Mouse (Mus musculus): ENCODE results near the gene C1qtnf1.

Gene C1qtnf1

GRCm38 (mm10) chr11:118434093-118434492, 6.1 kb downstream of the C1qtnf1 start:
- no peak for DNase-seq (ENCODE audit: low read depth, low spot score)

GRCm38 (mm10) chr11:118436471-118436935, 8.5 kb downstream of the C1qtnf1 start:
- DNase-seq (ENCODE audit: low read depth, low spot score), result no peak

- DNase-seq (ENCODE audit: low read depth, low spot score), result no peak
Measured at GRCm38 (mm10) chr11:118438665-118439414, 10.8 kb downstream of the C1qtnf1 start.

- DNase-seq (ENCODE audit: low read depth, low spot score), result no peak
Measured at GRCm38 (mm10) chr11:118442691-118443090, 14.7 kb downstream of the C1qtnf1 start.

DNA sequence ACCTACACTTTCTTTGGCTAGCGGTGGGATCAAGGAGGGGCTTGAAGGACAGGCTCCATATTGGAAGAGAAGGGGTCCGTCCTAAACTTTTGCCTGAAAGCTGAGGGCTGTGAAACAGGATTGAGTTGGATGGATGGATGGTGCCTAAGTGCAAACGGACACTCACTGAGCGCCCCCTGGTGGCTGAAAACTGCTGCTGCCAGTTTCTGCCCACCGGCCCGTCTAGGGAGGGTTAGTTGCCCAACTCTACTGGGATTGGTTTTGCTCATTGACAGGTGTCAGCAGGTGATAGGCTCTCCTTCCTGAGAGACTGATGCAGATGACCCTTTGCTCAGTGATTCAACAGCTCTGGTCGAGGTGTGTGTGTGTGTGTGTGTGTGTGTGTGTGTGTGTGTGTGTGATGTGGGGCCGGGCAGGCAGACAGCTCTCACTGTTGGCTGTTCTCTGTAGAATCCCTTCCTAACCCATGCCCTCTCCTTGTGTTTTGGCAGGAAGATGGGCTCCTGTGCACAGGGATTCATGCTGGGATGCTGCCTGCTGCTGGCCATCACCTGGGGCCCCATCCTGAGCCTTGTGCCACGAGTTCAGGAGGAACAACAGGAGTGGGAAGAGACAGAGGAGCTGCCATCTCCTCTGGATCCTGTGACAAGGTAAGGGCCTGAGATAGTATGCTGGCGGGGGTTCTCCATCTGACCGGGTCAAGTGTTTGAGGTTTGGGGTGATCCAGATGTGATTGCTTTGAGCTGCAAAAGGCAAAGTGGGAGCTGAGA, 15.4 kb downstream of the C1qtnf1 start:
- peak; percentile 52 for DNase-seq (ENCODE audit: low read depth, low spot score)

DNA sequence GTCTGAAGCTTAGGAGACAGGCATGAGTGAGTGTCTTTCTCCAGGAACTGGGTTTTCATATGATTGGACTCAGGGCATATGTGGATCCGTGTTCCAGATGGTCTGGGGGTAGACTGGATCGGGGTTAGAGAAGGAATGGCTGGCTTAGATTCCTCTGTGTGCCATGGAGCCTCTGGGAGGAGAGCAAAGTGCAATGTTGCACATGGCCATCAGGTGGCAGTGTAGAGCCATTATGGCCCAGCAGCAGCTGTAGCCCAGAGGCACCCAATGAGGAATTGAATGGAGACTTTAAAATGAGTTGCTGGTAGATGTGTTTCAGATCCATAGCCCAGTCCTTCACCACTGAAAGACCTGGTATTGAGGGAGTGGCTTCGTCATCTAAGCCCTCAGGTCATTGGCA, 17.8 kb downstream of the C1qtnf1 start:
- peak; percentile 66 for DNase-seq (ENCODE audit: low read depth, low spot score)

DNA sequence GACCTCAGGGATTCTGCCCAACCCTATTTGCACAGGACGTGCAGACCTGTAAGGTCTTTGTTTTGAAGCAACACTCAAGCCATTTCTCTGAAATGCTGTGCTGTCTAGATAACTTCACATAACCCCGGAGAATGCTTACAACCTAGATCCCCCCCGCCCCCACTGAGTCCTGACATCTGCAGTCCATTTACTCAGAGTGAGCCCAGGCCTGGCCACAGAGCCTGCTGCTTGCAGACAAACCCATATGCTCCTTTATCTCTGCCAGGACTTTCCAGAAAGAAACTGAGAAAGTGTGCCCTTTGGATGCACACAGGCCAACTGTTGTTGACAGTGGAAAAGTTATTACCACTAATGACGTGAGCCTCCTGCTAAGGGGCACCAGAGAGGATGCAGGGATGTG, 19.3 kb downstream of the C1qtnf1 start:
- no peak for DNase-seq (ENCODE audit: low read depth, low spot score)

- DNase-seq (ENCODE audit: low read depth, low spot score), result no peak
Measured at GRCm38 (mm10) chr11:118448385-118448784, 20.4 kb downstream of the C1qtnf1 start.

- no peak for DNase-seq (ENCODE audit: low read depth, low spot score)
Measured at GRCm38 (mm10) chr11:118451211-118451610, 23.2 kb downstream of the C1qtnf1 start.

DNA sequence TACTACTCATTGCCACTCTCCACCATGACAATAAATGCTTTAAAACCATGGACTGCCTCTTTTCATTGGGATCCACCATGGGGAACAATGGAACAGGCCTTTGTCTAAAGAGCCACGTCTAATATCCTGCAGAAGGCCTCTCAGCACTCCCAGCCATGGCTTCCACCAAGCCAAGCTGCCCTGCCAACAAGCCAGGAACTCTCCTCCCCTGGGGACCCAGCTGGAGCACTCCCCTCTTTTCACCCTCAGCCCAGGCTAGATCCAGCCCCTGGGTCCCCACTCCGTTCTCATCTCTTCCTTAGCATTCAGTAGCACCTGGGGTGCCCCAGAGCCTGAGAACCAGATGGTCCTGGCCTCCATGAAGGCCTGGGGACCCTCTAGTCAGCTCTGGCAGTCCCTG, 25.0 kb downstream of the C1qtnf1 start:
- DNase-seq (ENCODE audit: low read depth, low spot score), result no peak

- no peak for DNase-seq (ENCODE audit: low read depth, low spot score)
Measured at GRCm38 (mm10) chr11:118453886-118454671, 26.1 kb downstream of the C1qtnf1 start.

DNA sequence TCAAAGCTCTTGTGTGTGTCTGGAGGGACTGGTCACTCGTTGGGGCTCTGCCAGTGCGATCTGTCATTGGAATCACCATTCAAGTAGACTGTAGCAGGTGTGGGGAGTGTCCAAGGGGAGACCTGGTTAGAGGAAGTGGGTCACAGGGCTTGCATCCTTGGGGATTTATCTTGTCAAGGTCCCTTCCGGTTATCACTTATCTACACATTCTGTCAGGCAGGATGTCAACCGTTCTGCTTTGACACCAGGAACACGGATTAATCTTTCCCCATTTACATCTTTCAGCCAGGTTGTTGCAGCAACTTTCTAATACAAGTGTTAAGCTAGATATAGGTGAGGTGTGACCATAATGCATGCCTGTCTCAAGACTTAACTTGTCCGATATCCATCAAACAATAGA, 27.8 kb downstream of the C1qtnf1 start:
- no peak for DNase-seq (ENCODE audit: low read depth, low spot score)

- no peak for DNase-seq (ENCODE audit: low read depth, low spot score)
Measured at GRCm38 (mm10) chr11:118456937-118457336, 28.9 kb downstream of the C1qtnf1 start.

- no peak for DNase-seq (ENCODE audit: low read depth, low spot score)
Measured at GRCm38 (mm10) chr11:118459051-118459450, 31.0 kb downstream of the C1qtnf1 start.

DNA sequence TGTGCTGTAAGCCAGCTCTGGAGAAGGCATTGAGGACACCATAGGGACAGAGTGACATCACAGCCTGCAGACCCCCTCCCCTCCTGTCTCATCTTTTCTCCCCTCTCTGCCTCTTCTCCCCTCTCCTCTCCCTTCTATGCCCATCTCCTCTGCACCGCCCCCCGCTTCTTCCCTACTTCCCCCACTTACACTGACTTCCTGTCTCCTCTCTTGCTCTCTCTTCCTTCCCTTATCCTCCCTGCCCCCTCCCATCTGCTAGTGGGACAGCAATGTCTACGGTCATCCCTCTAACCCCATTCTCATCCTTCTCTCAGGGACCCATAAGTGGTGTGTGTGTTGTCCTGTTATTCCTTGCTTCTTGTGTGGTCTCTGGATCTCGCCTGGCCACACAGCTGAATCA, 31.5 kb downstream of the C1qtnf1 start:
- no peak for DNase-seq (ENCODE audit: low read depth, low spot score)

- peak; percentile 82 for DNase-seq (ENCODE audit: low read depth, low spot score)
Measured at GRCm38 (mm10) chr11:118460280-118460679, 32.3 kb downstream of the C1qtnf1 start.

DNA sequence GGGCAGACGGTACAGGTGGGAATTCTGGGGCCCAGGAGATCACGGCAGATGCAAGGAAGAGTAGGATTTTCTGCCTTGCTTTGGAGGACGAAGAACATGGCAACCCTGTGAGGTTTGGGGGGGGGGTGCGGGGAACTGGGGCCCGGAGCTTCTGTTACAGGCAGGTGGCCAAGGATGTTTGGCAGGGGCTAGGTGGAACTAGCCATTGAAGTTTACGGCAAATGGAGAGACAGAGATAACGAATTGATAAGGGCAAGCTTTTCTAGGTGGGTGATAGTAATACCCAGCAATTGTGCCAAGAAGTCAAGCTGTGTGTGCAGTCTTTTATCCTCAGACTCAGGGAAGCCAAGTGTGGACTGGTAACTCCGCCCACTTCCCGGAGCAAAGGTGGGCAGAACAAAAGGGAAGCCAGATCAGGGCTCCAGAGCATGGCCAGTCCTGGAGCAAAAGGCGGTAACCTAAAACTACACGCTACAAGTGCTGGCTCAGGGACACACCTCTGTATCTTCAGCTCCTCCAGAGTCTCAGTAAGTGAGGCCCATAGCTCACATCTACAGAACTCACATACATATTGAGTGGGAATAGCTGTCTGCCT, 39.5 kb downstream of the C1qtnf1 start:
- DNase-seq (ENCODE audit: low read depth, low spot score), result peak; percentile 76

- DNase-seq (ENCODE audit: low read depth, low spot score), result no peak
Measured at GRCm38 (mm10) chr11:118469509-118470160, 41.6 kb downstream of the C1qtnf1 start.

DNA sequence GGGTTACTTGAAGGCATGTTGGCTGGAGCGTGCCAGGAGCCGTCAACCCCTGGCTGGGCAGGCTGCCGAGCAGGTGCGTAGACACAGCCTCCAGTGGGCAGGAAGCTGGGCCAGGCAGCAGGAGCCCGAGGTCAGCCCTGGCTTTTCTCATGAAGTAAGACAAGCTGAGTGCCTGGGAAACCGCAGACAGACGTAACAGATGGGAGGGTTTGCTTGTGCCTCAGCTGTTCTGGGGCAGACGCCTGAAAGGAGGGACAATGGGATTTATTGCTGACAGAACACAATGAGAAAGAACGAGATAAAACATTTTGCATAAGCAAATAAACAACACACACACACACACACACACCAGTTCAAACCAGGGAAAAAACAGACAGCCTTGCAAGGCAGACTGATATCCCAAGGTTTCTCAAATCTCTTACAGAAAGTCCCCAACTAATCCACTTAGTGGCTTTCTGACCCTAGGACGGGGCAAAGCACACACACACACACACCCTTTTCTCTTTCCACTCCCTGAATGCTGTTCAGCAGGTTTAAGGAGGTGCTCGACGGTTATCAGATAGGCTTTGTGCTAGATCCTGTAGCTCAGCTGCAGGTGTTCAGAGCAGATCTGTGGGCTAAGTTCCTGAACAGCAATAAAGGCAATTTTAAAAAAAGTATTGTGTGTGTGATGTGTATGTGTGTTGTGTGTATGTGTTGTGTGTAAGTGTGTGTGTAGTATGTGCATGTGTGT, 42.4 kb downstream of the C1qtnf1 start:
- DNase-seq (ENCODE audit: low read depth, low spot score), result peak; percentile 38

DNA sequence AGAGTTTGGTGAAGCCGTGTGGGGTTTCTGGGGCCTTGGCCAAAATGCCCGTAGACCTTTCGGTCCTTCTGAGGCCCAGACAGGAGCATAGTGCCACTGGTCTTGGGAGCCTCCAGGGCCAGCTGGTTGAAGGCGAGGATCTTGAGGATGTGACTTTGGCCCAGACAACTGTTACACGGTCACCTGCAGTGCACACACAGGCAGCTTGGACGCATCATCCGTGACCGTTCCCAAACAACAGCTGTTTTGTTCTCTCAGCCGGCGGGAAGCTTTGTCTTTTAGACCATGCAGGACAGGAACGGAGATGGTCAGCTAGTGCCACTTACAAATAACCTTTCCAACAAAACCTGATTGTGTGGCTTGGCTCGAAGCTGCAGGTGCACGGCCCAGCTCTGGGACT, 43.7 kb downstream of the C1qtnf1 start:
- DNase-seq (ENCODE audit: low read depth, low spot score), result no peak

All from R1 (cell line).